Mouse (Mus musculus): ENCODE measurements around the gene Rab6b.

Gene Rab6b

GRCm38 (mm10) chr9:103205786-103206185 lies 94.2 kb downstream of the Rab6b start:
- DNase-seq (ENCODE audit: low read depth, low spot score): no peak

GRCm38 (mm10) chr9:103207846-103208245 lies 96.3 kb downstream of the Rab6b start:
- peak; percentile 89 for DNase-seq (ENCODE audit: low read depth, low spot score)

GRCm38 (mm10) chr9:103208802-103209423 lies 97.3 kb downstream of the Rab6b start:
- peak; percentile 51 for DNase-seq (ENCODE audit: low read depth, low spot score)

- no peak for DNase-seq (ENCODE audit: low read depth, low spot score)
These were observed 101.2 kb downstream of the Rab6b start for GRCm38 (mm10) chr9:103212654-103213420.

GRCm38 (mm10) chr9:103213631-103214030 lies 102.0 kb downstream of the Rab6b start:
- no peak for DNase-seq (ENCODE audit: low read depth, low spot score)

- DNase-seq (ENCODE audit: low read depth, low spot score): no peak
These were observed 102.7 kb downstream of the Rab6b start for GRCm38 (mm10) chr9:103214281-103214680.

GRCm38 (mm10) chr9:103224721-103225120 lies 113.1 kb downstream of the Rab6b start:
- DNase-seq (ENCODE audit: low read depth, low spot score): no peak

- peak; percentile 32 for DNase-seq (ENCODE audit: low read depth, low spot score)
These were observed 113.9 kb downstream of the Rab6b start for GRCm38 (mm10) chr9:103225464-103225863.

GRCm38 (mm10) chr9:103226806-103227205 lies 115.2 kb downstream of the Rab6b start:
- DNase-seq (ENCODE audit: low read depth, low spot score): no peak

- no peak for DNase-seq (ENCODE audit: low read depth, low spot score)
These were observed 116.2 kb downstream of the Rab6b start for GRCm38 (mm10) chr9:103227760-103228159.

- no peak for DNase-seq (ENCODE audit: low read depth, low spot score)
These were observed 116.9 kb downstream of the Rab6b start for GRCm38 (mm10) chr9:103228370-103229003.

GRCm38 (mm10) chr9:103229037-103229867 lies 117.7 kb downstream of the Rab6b start:
- no peak for DNase-seq (ENCODE audit: low read depth, low spot score)

- peak; percentile 20 for DNase-seq (ENCODE audit: low read depth, low spot score)
These were observed 118.8 kb downstream of the Rab6b start, which contains the start of the genes Gm20425 and Trf for GRCm38 (mm10) chr9:103230151-103230951. TSS of gene Gm20425 (minus strand) at chr9:103230307. TSS of gene Trf (minus strand) at chr9:103230444.

- DNase-seq (ENCODE audit: low read depth, low spot score): no peak
These were observed 120.8 kb downstream of the Rab6b start for GRCm38 (mm10) chr9:103232232-103233005.

- DNase-seq (ENCODE audit: low read depth, low spot score): no peak
These were observed 121.4 kb downstream of the Rab6b start for GRCm38 (mm10) chr9:103233006-103233395.

GRCm38 (mm10) chr9:103234059-103234458 lies 122.5 kb downstream of the Rab6b start:
- DNase-seq (ENCODE audit: low read depth, low spot score): no peak

GRCm38 (mm10) chr9:103234565-103235165 lies 123.1 kb downstream of the Rab6b start:
- DNase-seq (ENCODE audit: low read depth, low spot score): no peak

Measured in mesoderm, embryonic 11.5 days (tissue).